ENCODE assay signal across 8 mouse cellular contexts in the genomic region with DNA sequence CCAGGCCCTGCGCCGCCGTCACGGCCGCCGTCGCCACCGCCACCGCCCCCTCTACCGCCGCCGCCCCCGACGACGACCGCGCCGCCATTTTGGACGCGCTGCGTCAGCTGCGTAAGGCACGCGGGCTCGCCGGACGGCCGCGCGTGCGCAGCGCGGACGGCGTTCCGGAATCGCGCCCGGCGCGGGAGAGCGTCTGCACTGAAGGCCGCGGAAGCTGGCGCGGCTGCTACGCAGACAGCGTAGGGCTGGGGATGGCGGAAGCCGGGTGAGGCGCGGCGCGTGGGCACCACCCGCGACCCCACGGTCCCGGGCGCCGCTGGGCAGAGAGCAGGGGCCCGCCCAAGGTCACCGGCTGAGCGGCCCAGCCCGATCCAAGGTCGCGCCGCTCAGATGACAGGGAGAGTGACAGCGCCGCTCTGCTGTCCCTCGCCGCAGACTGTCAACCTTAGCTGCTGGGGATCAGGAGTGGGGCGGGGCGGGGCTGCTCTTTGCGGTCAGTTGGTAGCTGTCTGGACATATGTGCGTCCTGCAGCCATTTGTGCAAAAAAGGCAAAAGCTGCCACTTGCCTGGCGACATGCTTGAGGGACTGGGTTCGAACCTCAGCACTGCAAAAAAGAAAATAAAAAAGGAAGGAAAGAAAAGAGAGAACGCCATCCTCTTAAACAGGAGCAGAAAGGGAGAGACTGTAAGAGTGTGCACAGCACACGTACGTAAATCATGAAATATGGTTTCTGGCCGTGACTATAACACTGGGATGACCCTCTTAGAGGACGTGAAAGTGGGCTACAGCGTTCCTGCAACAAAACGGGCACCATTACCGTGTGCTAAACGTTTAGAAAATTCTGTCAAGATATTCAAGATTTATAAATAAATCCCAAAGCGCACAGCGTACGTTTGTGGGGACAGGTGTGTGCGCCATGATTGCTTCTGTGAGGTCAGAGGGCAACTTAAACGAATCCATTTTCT. TPM values are rescaled to one million over a fixed set of nuclear protein-coding genes. Genes with fewer than 3 reads are reported as not detected.
A peak's percentile ranks its signal among the peaks of the same experiment; 100 is the strongest.
DNase-seq lines count a peak whose midpoint lies in the region; ATAC-seq lines count a peak whose summit lies in the region.

Gene Nudt3, minus strand, starts transcription at position 136 of the 967 bp plus-strand sequence.

- H3K4me1 ChIP-seq in erythroblast, embryonic 14.5 days (ENCODE audit: control insufficient read depth): peaks cover 59% of the 10 kb centered on the region
- peaks cover 24% of the 10 kb centered on the region for H3K4me1 ChIP-seq in heart, embryonic 11.5 days (ENCODE audit: control insufficient read depth, insufficient read depth, low read length)
- H3K4me1 ChIP-seq in kidney, embryonic 15.5 days: peaks cover 27% of the 10 kb centered on the region

- H3K27me3 ChIP-seq in erythroblast, embryonic 14.5 days (ENCODE audit: control insufficient read depth): no peaks in the 10 kb centered on the region
- no peaks in the 10 kb centered on the region for H3K27me3 ChIP-seq in heart, embryonic 11.5 days (ENCODE audit: control insufficient read depth, insufficient read depth, low read length)
- H3K27me3 ChIP-seq in kidney, embryonic 15.5 days: no peaks in the 10 kb centered on the region

- peak; percentile 87 for ATAC-seq in heart, embryonic 11.5 days (replicated peaks; ENCODE audit: insufficient number of reproducible peaks, low FRiP score, low TSS enrichment)
- peak; percentile 94 for ATAC-seq in kidney, embryonic 15.5 days (replicated peaks; ENCODE audit: low FRiP score)

- no peaks in the 10 kb centered on the region for H3K9me3 ChIP-seq in erythroblast, embryonic 14.5 days (ENCODE audit: control insufficient read depth, low read length)
- no peaks in the 10 kb centered on the region for H3K9me3 ChIP-seq in heart, embryonic 11.5 days (replicated peaks; ENCODE audit: control insufficient read depth, low read length)
- no peaks in the 10 kb centered on the region for H3K9me3 ChIP-seq in kidney, embryonic 15.5 days (replicated peaks)

- H3K36me3 ChIP-seq in erythroblast, embryonic 14.5 days (ENCODE audit: control insufficient read depth): peaks cover 8% of the 10 kb centered on the region
- no peaks in the 10 kb centered on the region for H3K36me3 ChIP-seq in heart, embryonic 11.5 days (ENCODE audit: control insufficient read depth, insufficient read depth, low read length)
- 0 out of 2 replicates have a peak, but pooled peaks cover 7% of the 10 kb centered on the region for H3K36me3 ChIP-seq in kidney, embryonic 15.5 days

- H3K4me3 ChIP-seq in erythroblast, embryonic 14.5 days (replicated peaks): peak within 1 kb of the TSS; percentile 94
- H3K4me3 ChIP-seq in heart, embryonic 11.5 days (ENCODE audit: low read depth, low read length): peak within 1 kb of the TSS; percentile 94
- peak within 1 kb of the TSS; percentile 97 for H3K4me3 ChIP-seq in kidney, embryonic 15.5 days (replicated peaks)

- H3K9ac ChIP-seq in heart, embryonic 11.5 days (ENCODE audit: low read depth, low read length): peak within 1 kb of the TSS; percentile 99
- peak within 1 kb of the TSS; percentile 98 for H3K9ac ChIP-seq in kidney, embryonic 15.5 days

- peak within 1 kb of the TSS; percentile 97 for H3K27ac ChIP-seq in heart, embryonic 11.5 days (ENCODE audit: low read depth, low read length)
- peak within 1 kb of the TSS; percentile 90 for H3K27ac ChIP-seq in kidney, embryonic 15.5 days

- peak; percentile 96 for DNase-seq in CD4-positive helper T cell, adult 2 months (ENCODE audit: low read depth, low spot score)
- DNase-seq in brain, embryonic 18.5 days (ENCODE audit: low read depth, low spot score): peak; percentile 81
- DNase-seq in liver: peak; percentile 89
- DNase-seq in monocyte, adult 2 months (ENCODE audit: low read depth in 1 of 2, low spot score in 2 of 2): peak; percentile 62 to 81
- peak; percentile 76 to 86 for DNase-seq in spleen, postnatal 14 days (ENCODE audit: low spot score in 2 of 2)

- 7% methylated on average over 91 of the region's 91 CpGs for WGBS in heart, embryonic 11.5 days (ENCODE audit: insufficient replicate concordance)
- WGBS in kidney, embryonic 15.5 days: 7% methylated on average over 82 of the region's 91 CpGs

- peak within 1 kb of the TSS; percentile 74 for H3K4me2 ChIP-seq in heart, embryonic 11.5 days
- peak within 1 kb of the TSS; percentile 67 for H3K4me2 ChIP-seq in kidney, embryonic 15.5 days

RNA-seq across cellular contexts. Expression of gene Nudt3, which starts in this region (rescaled TPM):
- 5.1 and 6.4 TPM in 2 replicates for polyA plus RNA-seq in erythroblast, embryonic 14.5 days (2012)
- polyA plus RNA-seq in heart, embryonic 11.5 days (2014; fragmentation: Nextera tagmentation; extraction: Ambion mirVana): 38.8 and 47.4 TPM in 2 replicates
- 75.2 and 81.5 TPM in 2 replicates for polyA plus RNA-seq in kidney, embryonic 15.5 days (2015; fragmentation: Nextera tagmentation; extraction: Ambion mirVana)

Comparison
In these comparisons a context has a peak if more than half of its experiments do, and no peak if none do; other contexts are left out.
1. Peak in every context shown above with its lines: DNase-seq, ATAC-seq, H3K4me3 ChIP-seq and H3K27ac ChIP-seq.